Mouse (Mus musculus) central nervous system, embryonic 18 days (tissue): Measurements from ENCODE around the gene Spg11. TPM values are rescaled to one million over a fixed set of nuclear protein-coding genes. Genes with fewer than 3 reads are reported as not detected.

Experiments used
- polyA plus RNA-seq: library from polyadenylated mRNA; depleted of rRNA; stranded (reverse); fragments of >200 nt; gene quantifications from 2 replicates; pipeline ENCODE4 v1.2.3, GENCODE M21; 2012; rRNA removed

The Spg11 gene
- 10.6 and 11.6 TPM in 2 replicates for polyA plus RNA-seq

DNA sequence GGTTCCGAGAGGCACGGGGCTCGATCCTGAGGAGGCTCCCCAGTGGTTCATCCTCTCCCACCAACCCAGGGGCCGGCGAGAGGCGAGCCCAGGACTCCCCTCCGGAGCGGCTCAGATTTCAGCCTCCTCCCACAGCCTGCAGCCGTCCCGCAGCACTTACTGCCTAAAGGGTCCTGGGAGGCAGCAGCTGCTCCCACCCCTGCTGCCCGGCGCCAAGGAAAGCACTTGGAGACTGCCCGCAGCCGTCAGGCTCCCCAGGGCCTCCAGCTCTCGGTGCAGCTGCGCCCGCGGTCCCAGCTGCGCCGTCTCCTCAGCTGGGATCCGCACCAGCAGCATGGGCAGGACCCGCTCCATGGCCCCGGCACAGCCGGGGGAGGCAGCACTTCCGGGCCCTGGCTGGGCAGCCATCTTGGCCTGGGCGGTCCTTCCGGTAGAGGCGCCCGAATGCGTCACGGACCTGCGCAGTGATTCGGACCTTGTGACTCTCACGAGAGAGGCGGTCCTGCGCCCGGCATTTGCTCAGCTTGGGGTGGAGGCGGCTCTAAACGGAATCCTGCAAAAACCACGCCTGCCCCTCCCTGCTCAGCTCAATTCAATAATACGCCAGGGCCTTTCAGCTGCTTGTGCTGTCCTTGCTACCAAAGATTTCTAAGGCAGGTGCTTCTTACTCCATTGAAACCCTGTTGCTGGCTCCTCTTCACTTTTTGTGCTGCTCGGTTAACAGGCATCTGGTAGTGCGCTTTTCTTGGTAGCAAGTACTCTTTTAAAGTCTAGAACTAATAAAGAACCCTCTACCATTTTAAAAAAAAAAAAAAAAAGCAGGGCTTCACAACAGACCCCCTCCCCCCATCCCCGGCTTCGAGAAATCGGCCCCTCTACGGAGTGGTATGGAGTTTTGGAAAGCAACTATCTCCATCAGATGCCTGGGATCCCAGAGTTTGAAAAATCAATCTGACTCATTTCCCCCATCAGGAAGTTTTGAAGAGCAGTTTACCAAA, at the start of gene Spg11:
Gene Spg11 (minus strand): TSS at position 426 of the 998 bp plus-strand sequence.

DNA sequence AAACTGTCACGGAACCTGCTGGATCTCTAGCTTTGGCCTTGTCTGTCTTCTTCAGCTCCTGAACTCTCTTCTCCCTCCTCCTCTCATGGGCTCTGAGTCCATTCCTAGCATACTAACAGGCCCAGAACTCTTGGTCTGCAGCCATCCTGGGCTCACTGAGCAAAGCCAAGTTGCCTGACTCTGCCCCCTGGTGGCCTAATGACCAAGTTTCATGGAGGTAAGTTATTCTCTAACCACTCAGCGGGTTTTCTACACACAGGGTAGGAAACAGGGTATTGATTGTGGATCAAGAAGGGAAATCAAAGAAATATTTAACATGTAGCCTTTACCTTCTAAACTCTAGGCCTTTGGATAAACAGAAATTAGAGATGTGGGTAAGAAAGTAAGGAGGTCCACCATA, 42.5 kb upstream of the Spg11 start, which contains the start of gene Trim69:
Gene Trim69 (plus strand): TSS at position 21 of the 400 bp plus-strand sequence.

DNA sequence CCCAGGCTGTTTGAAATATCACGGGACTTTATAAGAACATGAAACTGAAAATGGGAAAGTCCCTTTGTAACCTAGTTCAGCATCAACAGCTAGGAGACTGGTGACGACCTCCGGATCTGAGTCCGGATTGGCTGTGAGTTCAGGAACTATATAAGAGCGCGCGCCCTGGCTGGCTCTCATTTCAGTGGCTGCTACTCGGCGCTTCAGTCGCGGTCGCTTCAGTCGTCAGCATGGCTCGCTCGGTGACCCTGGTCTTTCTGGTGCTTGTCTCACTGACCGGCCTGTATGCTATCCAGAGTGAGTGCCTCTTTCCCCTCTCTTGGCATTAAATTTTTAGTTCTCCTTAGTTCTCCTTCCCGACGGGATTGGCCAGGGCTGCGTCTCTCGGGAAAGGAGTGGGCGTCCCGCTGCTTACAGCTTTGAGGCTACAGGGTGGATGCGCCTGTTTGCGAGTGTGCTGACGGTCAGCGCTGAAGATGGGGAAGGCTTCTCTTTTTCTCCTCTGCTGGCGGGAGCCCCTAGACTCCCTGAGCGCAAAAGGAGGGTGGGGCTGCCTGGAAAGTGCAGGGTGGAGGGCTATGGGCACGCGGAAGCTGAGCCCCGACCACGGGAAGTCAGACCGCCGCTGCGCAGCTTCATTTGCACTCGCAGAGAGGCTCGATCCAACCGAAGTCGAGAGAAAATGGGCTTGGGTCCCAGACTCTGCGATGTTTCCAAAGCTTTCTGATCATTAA, 29.5 kb upstream of the Spg11 start, which contains the start of gene B2m:
Gene B2m (plus strand): TSS at position 179 of the 734 bp plus-strand sequence.

DNA sequence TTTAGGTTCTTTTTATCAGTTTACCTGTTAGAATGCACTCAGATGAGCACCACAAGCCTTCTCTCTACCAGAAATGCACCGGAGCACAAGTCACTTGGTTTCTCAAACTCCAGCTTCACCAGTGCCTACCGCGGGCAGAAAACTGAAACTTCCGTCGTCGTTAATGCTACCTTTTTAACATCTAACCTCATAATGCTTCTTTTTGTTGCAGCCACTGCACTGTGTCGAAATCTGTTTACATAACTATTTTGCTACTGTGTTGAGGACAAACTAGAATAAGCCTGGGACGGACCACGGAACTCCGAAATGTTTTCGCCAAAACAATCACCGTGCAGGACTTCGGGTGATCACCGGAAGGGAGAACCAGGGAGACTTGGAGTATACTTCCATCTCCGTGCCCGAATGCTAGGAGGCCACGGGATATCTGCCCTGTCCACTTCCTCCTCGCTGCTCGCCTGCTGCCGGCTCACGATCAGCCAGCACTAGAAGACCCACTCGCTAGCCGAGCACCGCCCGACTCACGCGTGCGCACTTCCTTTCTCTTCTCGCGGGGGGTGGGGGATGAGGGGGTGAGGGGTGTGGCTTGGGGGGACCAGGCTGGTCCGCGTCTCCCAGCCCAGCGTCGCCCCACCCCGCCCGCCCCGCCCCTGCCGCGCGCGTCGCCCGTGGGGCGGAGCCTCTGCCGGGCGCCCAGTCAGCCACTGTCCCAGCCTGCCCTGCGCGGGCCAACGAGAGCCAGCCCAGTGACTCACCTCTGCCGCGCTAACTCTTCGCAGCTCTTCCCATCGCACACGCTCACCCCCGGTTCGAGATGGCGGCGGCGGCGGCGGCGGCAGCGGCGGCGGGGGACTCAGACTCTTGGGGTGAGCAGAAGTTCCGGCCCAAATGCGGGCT, 90.1 kb downstream of the Spg11 start, which contains the start of gene Eif3j1:
Gene Eif3j1 (plus strand): TSS at position 685 of the 894 bp plus-strand sequence.

Other genes with a start within 250 kb of the Spg11 start
- 20.9 and 21.5 TPM in 2 replicates for gene Ctdspl2, start 162.4 kb downstream of the Spg11 start, polyA plus RNA-seq
- gene Mageb3, start 162.3 kb downstream of the Spg11 start, polyA plus RNA-seq: 0.66 and 0.69 TPM in 2 replicates
- 18.5 and 19.8 TPM in 2 replicates for gene Eif3j1, start 89.8 kb downstream of the Spg11 start, polyA plus RNA-seq
- gene B2m, start 29.3 kb upstream of the Spg11 start, polyA plus RNA-seq: 51.2 and 63.2 TPM in 2 replicates
- 0.04 and 0.12 TPM in 2 replicates for gene Trim69, start 42.3 kb upstream of the Spg11 start, polyA plus RNA-seq
- gene Patl2, start 67.8 kb upstream of the Spg11 start, polyA plus RNA-seq: 0.04 TPM in 1 of 2 replicates, not detected in the other
- not detected in 2 replicates for gene Terb2, start 67.9 kb upstream of the Spg11 start, polyA plus RNA-seq
- 14.4 and 15.3 TPM in 2 replicates for gene Sord, start 116.4 kb upstream of the Spg11 start, polyA plus RNA-seq
- gene Duox2, start 180.1 kb upstream of the Spg11 start, polyA plus RNA-seq: 0.13 and 0.16 TPM in 2 replicates
- 0.33 and 0.47 TPM in 2 replicates for gene Duoxa2, start 180.5 kb upstream of the Spg11 start, polyA plus RNA-seq
- gene Duoxa1, start 195.3 kb upstream of the Spg11 start, polyA plus RNA-seq: 0.06 and 0.21 TPM in 2 replicates
- gene Duox1, start 197.3 kb upstream of the Spg11 start, polyA plus RNA-seq: 0.17 and 0.19 TPM in 2 replicates